Mouse (Mus musculus) limb, embryonic 11.5 days (tissue): ENCODE results near the gene Tifab. TPM values are rescaled to one million over a fixed set of nuclear protein-coding genes. Genes with fewer than 3 reads are reported as not detected.
A peak's percentile ranks its signal among the peaks of the same experiment; 100 is the strongest.
"Not testable (repeated sequence)": the region's sequence is repeated elsewhere in the genome, so short reads cannot be mapped to it uniquely, and the experiment has no call there.

Experiments
- ATAC-seq: fragments of 200-750 bp; cut with Nextera tagmentation; 2 replicates; pipeline ENCODE4 v1.8.0; 2017; ENCODE audit warnings: low read depth; ENCODE audit not compliant: insufficient number of reproducible peaks, low FRiP score, low TSS enrichment
- DNase-seq: peaks from one replicate; pipeline ENCODE4 v3.0.0-alpha.2; 2015; ENCODE audit warnings: low spot score
- H3K27ac ChIP-seq: fragments of 300-500 bp; sonication (generic); replicated peaks from 2 replicates; pipeline ENCODE4 v1.5.1; 2014; ENCODE audit warnings: low read depth, mild to moderate bottlenecking, low read length
- H3K27me3 ChIP-seq: fragments of 300-500 bp; sonication (generic); 2 replicates; pipeline ENCODE4 v1.6.1; 2014; ENCODE audit warnings: mild to moderate bottlenecking, low read length, mixed read lengths; ENCODE audit not compliant: control insufficient read depth, insufficient read depth
- H3K36me3 ChIP-seq: fragments of 300-500 bp; sonication (generic); 2 replicates; pipeline ENCODE4 v1.6.1; 2014; ENCODE audit warnings: mild to moderate bottlenecking, low read length, moderate library complexity, mixed read lengths; ENCODE audit not compliant: control insufficient read depth, insufficient read depth
- H3K4me1 ChIP-seq: fragments of 300-500 bp; sonication (generic); 2 replicates; pipeline ENCODE4 v1.6.1; 2014; ENCODE audit warnings: low read length, mixed read lengths; ENCODE audit not compliant: control insufficient read depth, insufficient read depth
- H3K4me2 ChIP-seq: fragments of 300-500 bp; sonication (generic); 2 replicates; pipeline ENCODE4 v1.6.1; 2014; ENCODE audit warnings: low read depth, mild to moderate bottlenecking, moderate library complexity; ENCODE audit not compliant: severe bottlenecking
- H3K4me3 ChIP-seq: fragments of 300-500 bp; sonication (generic); 2 replicates; pipeline ENCODE4 v1.5.1; 2014; ENCODE audit warnings: low read depth, low read length
- H3K9ac ChIP-seq: fragments of 300-500 bp; sonication (generic); 2 replicates; pipeline ENCODE4 v1.6.1; 2014; ENCODE audit warnings: mild to moderate bottlenecking, low read length
- H3K9me3 ChIP-seq: fragments of 300-500 bp; sonication (generic); 2 replicates; pipeline ENCODE4 v1.6.1; 2016; ENCODE audit warnings: low read length; ENCODE audit not compliant: control insufficient read depth
- WGBS: fragments of 180-500 bp; shearing (Covaris S2); extraction: QIAGEN DNeasy Blood & Tissue Kit; methylation state at CpG from one replicate; pipeline ENCODE4 v1.1.7; 2014; 5-methylcytosine and 5-hydroxymethylcytosine counted together
- polyA plus RNA-seq: library from polyadenylated mRNA; unstranded; fragments of >200 nt; fragmentation: Nextera tagmentation; extraction: Ambion mirVana; gene quantifications from 2 replicates; pipeline ENCODE4 v1.2.1, GENCODE M21; 2014

Tifab gene
- polyA plus RNA-seq, 1 experiment from 2014 or later, result 0.27 TPM

GRCm38 (mm10) chr13:56194181-56194580 lies 15.5 kb upstream of the Tifab start:
- H3K27me3 ChIP-seq, H3K4me3 ChIP-seq, H3K4me1 ChIP-seq, H3K36me3 ChIP-seq, ATAC-seq, H3K9me3 ChIP-seq, H3K9ac ChIP-seq, DNase-seq, H3K4me2 ChIP-seq, H3K27ac ChIP-seq: not testable (repeated sequence)
- WGBS, result 93% methylated on average over 11 of the region's 11 CpGs

GRCm38 (mm10) chr13:56191225-56191624 lies 12.5 kb upstream of the Tifab start:
- no peak overlapping the region for H3K27ac ChIP-seq
- H3K4me3 ChIP-seq, result no peak overlapping the region
- H3K36me3 ChIP-seq, result no peaks in the 10 kb centered on the region
- no peak overlapping the region for H3K4me2 ChIP-seq
- H3K4me1 ChIP-seq, result no peaks in the 10 kb centered on the region
- 41% methylated on average over 3 of the region's 3 CpGs for WGBS
- ATAC-seq, result no peak
- no peak overlapping the region for H3K9ac ChIP-seq
- peak; percentile 69 for DNase-seq
- H3K27me3 ChIP-seq, result no peaks in the 10 kb centered on the region
- no peaks in the 10 kb centered on the region; the same call in 1 of the 2 replicates for H3K9me3 ChIP-seq

GRCm38 (mm10) chr13:56189688-56190087 lies 11.0 kb upstream of the Tifab start:
- Histone ChIP-seq H3K27me3 (no peaks in the 10 kb centered on the region), H3K4me2 (no peak overlapping the region), H3K27ac (no peak overlapping the region), H3K4me3 (no peak overlapping the region), H3K9me3 (no peaks in the 10 kb centered on the region; the same call in 1 of the 2 replicates), H3K4me1 (no peaks in the 10 kb centered on the region), H3K9ac (no peak overlapping the region), H3K36me3 (no peaks in the 10 kb centered on the region)
- DNase-seq (no peak), ATAC-seq (no peak)
- 81% methylated on average over 5 of the region's 5 CpGs for WGBS

- no peaks in the 10 kb centered on the region for H3K36me3 ChIP-seq
- no peaks in the 10 kb centered on the region for H3K9me3 ChIP-seq
- no peaks in the 10 kb centered on the region for H3K4me1 ChIP-seq
- H3K27ac ChIP-seq, result no peak overlapping the region
- H3K9ac ChIP-seq, result no peak overlapping the region
- no peak overlapping the region for H3K4me3 ChIP-seq
- DNase-seq (no peak), ATAC-seq (no peak)
- 88% methylated on average over 5 of the region's 5 CpGs for WGBS
- H3K4me2 ChIP-seq, result no peak overlapping the region
- no peaks in the 10 kb centered on the region for H3K27me3 ChIP-seq
Measured at GRCm38 (mm10) chr13:56183687-56184086, 5.0 kb upstream of the Tifab start.

GRCm38 (mm10) chr13:56181424-56181823 lies 2.7 kb upstream of the Tifab start:
- H3K27me3 ChIP-seq, result no peaks in the 10 kb centered on the region
- H3K36me3 ChIP-seq, result no peaks in the 10 kb centered on the region
- DNase-seq, result no peak
- no peak overlapping the region for H3K4me3 ChIP-seq
- no peak for ATAC-seq
- peak overlapping the region; percentile 38; the same call in 1 of the 2 replicates for H3K9ac ChIP-seq
- WGBS, result 81% methylated on average over 8 of the region's 8 CpGs
- no peak overlapping the region for H3K27ac ChIP-seq
- no peaks in the 10 kb centered on the region for H3K9me3 ChIP-seq
- peaks cover under 1% of the 10 kb centered on the region; the same call in 1 of the 2 replicates for H3K4me1 ChIP-seq
- H3K4me2 ChIP-seq, result no peak overlapping the region

- WGBS, result 87% methylated on average over 9 of the region's 9 CpGs
- DNase-seq (no peak), ATAC-seq (no peak)
- Histone ChIP-seq H3K4me3 (no peak overlapping the region), H3K4me1 (peaks cover 21% of the 10 kb centered on the region), H3K27me3 (no peaks in the 10 kb centered on the region), H3K36me3 (no peaks in the 10 kb centered on the region), H3K9me3 (no peaks in the 10 kb centered on the region), H3K4me2 (no peak overlapping the region), H3K9ac (no peak overlapping the region), H3K27ac (no peak overlapping the region)
Measured at GRCm38 (mm10) chr13:56176310-56176709, 2.4 kb downstream of the Tifab start.

GRCm38 (mm10) chr13:56175848-56176247 lies 2.8 kb downstream of the Tifab start:
- 67% methylated on average over 4 of the region's 4 CpGs for WGBS
- no peak for DNase-seq
- no peaks in the 10 kb centered on the region for H3K36me3 ChIP-seq
- no peaks in the 10 kb centered on the region for H3K9me3 ChIP-seq
- ATAC-seq, result no peak
- peaks cover 25% of the 10 kb centered on the region for H3K4me1 ChIP-seq
- H3K9ac ChIP-seq, result no peak overlapping the region
- no peak overlapping the region for H3K4me3 ChIP-seq
- H3K27me3 ChIP-seq, result no peaks in the 10 kb centered on the region
- H3K27ac ChIP-seq, result no peak overlapping the region; the same call in 1 of the 2 replicates
- H3K4me2 ChIP-seq, result no peak overlapping the region

- Histone ChIP-seq H3K36me3 (no peaks in the 10 kb centered on the region), H3K27me3 (no peaks in the 10 kb centered on the region), H3K9me3 (no peaks in the 10 kb centered on the region), H3K4me2 (no peak overlapping the region), H3K9ac (no peak overlapping the region), H3K27ac (no peak overlapping the region), H3K4me1 (peaks cover 48% of the 10 kb centered on the region), H3K4me3 (no peak overlapping the region)
- DNase-seq (no peak), ATAC-seq (no peak)
- 53% methylated on average over 7 of the region's 7 CpGs for WGBS
Measured at GRCm38 (mm10) chr13:56172901-56173545, 5.7 kb downstream of the Tifab start.

GRCm38 (mm10) chr13:56172106-56172505 lies 6.6 kb downstream of the Tifab start:
- H3K9ac ChIP-seq, result no peak overlapping the region
- no peaks in the 10 kb centered on the region for H3K9me3 ChIP-seq
- 80% methylated on average over 7 of the region's 7 CpGs for WGBS
- no peak overlapping the region for H3K4me3 ChIP-seq
- H3K4me2 ChIP-seq, result no peak overlapping the region
- no peak for DNase-seq
- no peaks in the 10 kb centered on the region for H3K36me3 ChIP-seq
- no peak overlapping the region for H3K27ac ChIP-seq
- ATAC-seq, result no peak
- H3K27me3 ChIP-seq, result no peaks in the 10 kb centered on the region
- H3K4me1 ChIP-seq, result peaks cover 50% of the 10 kb centered on the region
